Mouse (Mus musculus): ENCODE results near the gene Gm13420. TPM values are rescaled to one million over a fixed set of nuclear protein-coding genes. Genes with fewer than 3 reads are reported as not detected.

Gm13420 gene
- polyA plus RNA-seq, 2 experiments = 0.38 to 0.39 TPM

DNA sequence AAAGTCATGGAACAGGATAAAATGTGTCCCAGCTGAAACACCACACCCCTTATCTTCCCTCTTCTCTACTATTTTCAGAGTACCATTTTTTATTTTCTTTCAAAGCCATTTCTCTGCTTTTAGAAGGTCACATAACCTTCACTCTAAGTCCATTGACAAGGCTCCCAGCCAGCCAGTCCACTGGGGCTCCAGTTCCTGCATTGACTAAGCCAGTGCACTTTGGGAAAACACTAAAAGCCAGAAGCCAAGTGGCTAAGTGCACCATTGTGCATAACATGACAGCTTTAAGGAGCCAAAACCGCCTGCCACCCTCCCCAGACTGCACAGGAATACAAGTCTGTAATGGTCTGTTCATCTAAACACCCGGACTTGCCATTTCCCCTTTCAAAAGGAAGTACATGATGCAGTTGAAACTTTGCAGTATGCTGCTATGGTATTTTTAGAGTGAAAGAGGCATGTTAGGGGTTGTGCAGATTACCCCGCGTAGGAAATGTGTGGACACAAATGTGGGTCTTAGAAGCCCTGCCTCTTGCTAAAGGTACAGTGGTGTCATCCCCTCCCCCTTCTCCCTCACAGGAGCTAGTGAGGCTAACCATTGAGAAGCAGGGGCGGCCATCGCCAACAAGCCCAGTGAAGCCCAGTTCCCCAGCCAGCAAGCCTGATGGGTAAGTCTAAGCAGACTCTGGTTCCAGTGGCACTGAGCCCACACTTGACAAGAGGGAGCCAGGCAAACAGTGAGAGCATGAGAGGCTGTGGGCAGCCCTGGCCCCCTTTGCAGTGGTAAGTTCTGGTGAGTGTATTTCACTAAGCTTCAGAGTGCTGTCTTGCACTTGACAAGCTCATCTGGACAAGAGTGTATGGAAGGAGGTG lies 52.8 kb downstream of the Gm13420 start:
- no peak overlapping the region for H3K27ac ChIP-seq
- H3K9me3 ChIP-seq (ENCODE audit: control insufficient read depth, low read length) = no peaks in the 10 kb centered on the region
- no peak overlapping the region for H3K4me3 ChIP-seq (ENCODE audit: insufficient read depth in 1 of 2, low read depth in 2 of 2, low read length in 2 of 2)
- peaks cover 13% of the 10 kb centered on the region for H3K36me3 ChIP-seq (replicated peaks; ENCODE audit: control insufficient read depth, insufficient read depth, low read depth)
- no peak overlapping the region for H3K9ac ChIP-seq (replicated peaks)
- ATAC-seq (ENCODE audit: insufficient read depth) (no peak), DNase-seq (ENCODE audit: low read depth in 3 of 3, low spot score in 3 of 3) (no peak)
- TF ChIP-seq CTCF (IDR thresholded peaks at IDR 0.05; ENCODE audit: low read depth) = no peak
- TF ChIP-seq EP300 (IDR thresholded peaks at IDR 0.05; ENCODE audit: low read depth) = no peak
- H3K27me3 ChIP-seq (ENCODE audit: control insufficient read depth, insufficient read depth, low read length) = no peaks in the 10 kb centered on the region
- no peak overlapping the region for H3K4me2 ChIP-seq (ENCODE audit: low read depth)
- peaks cover 0 to 5% of the 10 kb centered on the region in 2 experiments; a peak in 1 of 4 replicates for H3K4me1 ChIP-seq (replicated peaks; ENCODE audit: control insufficient read depth in 2 of 2, insufficient read depth in 2 of 2, low read length in 1 of 2)
- WGBS (ENCODE audit: insufficient replicate concordance) = 58% methylated on average over 6 of the region's 6 CpGs

DNA sequence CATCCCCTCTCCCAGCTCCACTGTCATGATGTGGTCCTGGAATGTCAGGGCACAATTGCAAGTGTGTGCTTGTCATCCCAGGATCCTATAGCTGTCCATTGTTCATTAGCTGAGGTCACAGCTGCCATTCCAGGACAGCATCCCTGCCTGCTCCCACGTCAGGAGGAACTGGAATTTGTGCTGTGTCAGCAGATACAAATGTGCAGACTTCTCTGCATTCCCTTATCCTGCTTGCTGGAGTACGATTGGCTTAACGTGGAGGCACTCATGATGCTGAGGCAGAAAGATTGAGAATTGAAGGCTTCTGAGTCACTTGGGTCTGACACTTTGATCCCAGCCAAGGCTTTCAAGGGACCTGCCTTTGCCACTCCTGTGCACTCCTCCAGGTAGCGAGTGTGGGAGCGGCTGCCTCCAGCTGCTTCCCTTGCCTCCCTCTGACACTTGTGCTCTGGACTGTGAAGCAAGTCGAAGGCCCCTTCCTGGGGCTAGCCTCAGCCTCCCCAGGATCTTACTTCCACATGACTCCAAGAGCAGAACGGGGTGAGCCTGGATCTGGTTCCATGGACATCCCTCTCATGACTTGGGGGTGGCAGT lies 55.2 kb downstream of the Gm13420 start:
- no peak overlapping the region for H3K4me2 ChIP-seq (ENCODE audit: low read depth)
- no peaks in the 10 kb centered on the region for H3K4me1 ChIP-seq (replicated peaks; ENCODE audit: control insufficient read depth in 2 of 2, insufficient read depth in 2 of 2, low read length in 1 of 2)
- H3K4me3 ChIP-seq (ENCODE audit: insufficient read depth in 1 of 2, low read depth in 2 of 2, low read length in 2 of 2) = no peak overlapping the region
- peaks cover 5% of the 10 kb centered on the region for H3K36me3 ChIP-seq (replicated peaks; ENCODE audit: control insufficient read depth, insufficient read depth, low read depth)
- H3K9me3 ChIP-seq (ENCODE audit: control insufficient read depth, low read length) = no peaks in the 10 kb centered on the region
- no peak overlapping the region for H3K27ac ChIP-seq
- no peaks in the 10 kb centered on the region for H3K27me3 ChIP-seq (ENCODE audit: control insufficient read depth, insufficient read depth, low read length)
- no peak overlapping the region for H3K9ac ChIP-seq (replicated peaks)
- DNase-seq (ENCODE audit: low read depth in 3 of 3, low spot score in 3 of 3) (no peak), ATAC-seq (ENCODE audit: insufficient read depth) (no peak)
- 73% methylated on average over 7 of the region's 7 CpGs for WGBS (ENCODE audit: insufficient replicate concordance)
- no peak for TF ChIP-seq EP300 (IDR thresholded peaks at IDR 0.05; ENCODE audit: low read depth)
- TF ChIP-seq CTCF (IDR thresholded peaks at IDR 0.05; ENCODE audit: low read depth) = no peak

Other genes starting within 250 kb of the Gm13420 start
- 10.1 and 11.1 TPM in 2 replicates for gene Rapgef1, start 132.0 kb downstream of the Gm13420 start, polyA plus RNA-seq (2012; rRNA removed)
- 3.9 and 5.5 TPM in 2 replicates for gene Rapgef1, start 132.0 kb downstream of the Gm13420 start, polyA plus RNA-seq (2014; fragmentation: Nextera tagmentation; extraction: Ambion mirVana)
- not detected in 2 replicates for gene Gm13547, start 7.6 kb upstream of the Gm13420 start, polyA plus RNA-seq (2012; rRNA removed)
- gene Gm13547, start 7.6 kb upstream of the Gm13420 start, polyA plus RNA-seq (2014; fragmentation: Nextera tagmentation; extraction: Ambion mirVana) = not detected in 2 replicates
- gene Coq4, start 35.8 kb upstream of the Gm13420 start, polyA plus RNA-seq (2012; rRNA removed) = 8.4 and 10.0 TPM in 2 replicates
- 11.6 and 13.4 TPM in 2 replicates for gene Coq4, start 35.8 kb upstream of the Gm13420 start, polyA plus RNA-seq (2014; fragmentation: Nextera tagmentation; extraction: Ambion mirVana)
- 11.2 and 15.1 TPM in 2 replicates for gene Trub2, start 36.8 kb upstream of the Gm13420 start, polyA plus RNA-seq (2012; rRNA removed)
- gene Trub2, start 36.8 kb upstream of the Gm13420 start, polyA plus RNA-seq (2014; fragmentation: Nextera tagmentation; extraction: Ambion mirVana) = 9.3 and 11.8 TPM in 2 replicates
- gene Slc27a4, start 50.9 kb upstream of the Gm13420 start, polyA plus RNA-seq (2012; rRNA removed) = 2.3 and 2.5 TPM in 2 replicates
- 1.5 and 1.9 TPM in 2 replicates for gene Slc27a4, start 50.9 kb upstream of the Gm13420 start, polyA plus RNA-seq (2014; fragmentation: Nextera tagmentation; extraction: Ambion mirVana)
- gene Urm1, start 68.4 kb upstream of the Gm13420 start, polyA plus RNA-seq (2012; rRNA removed) = 14.5 and 17.7 TPM in 2 replicates
- 7.4 and 8.4 TPM in 2 replicates for gene Urm1, start 68.4 kb upstream of the Gm13420 start, polyA plus RNA-seq (2014; fragmentation: Nextera tagmentation; extraction: Ambion mirVana)
- gene Cercam, start 117.5 kb upstream of the Gm13420 start, polyA plus RNA-seq (2012; rRNA removed) = 20.1 and 20.4 TPM in 2 replicates
- 16.6 and 23.1 TPM in 2 replicates for gene Cercam, start 117.5 kb upstream of the Gm13420 start, polyA plus RNA-seq (2014; fragmentation: Nextera tagmentation; extraction: Ambion mirVana)
- 21.0 and 29.6 TPM in 2 replicates for gene Odf2, start 137.5 kb upstream of the Gm13420 start, polyA plus RNA-seq (2012; rRNA removed)
- 23.5 and 29.1 TPM in 2 replicates for gene Odf2, start 137.5 kb upstream of the Gm13420 start, polyA plus RNA-seq (2014; fragmentation: Nextera tagmentation; extraction: Ambion mirVana)
- 11.2 and 13.5 TPM in 2 replicates for gene Gle1, start 183.7 kb upstream of the Gm13420 start, polyA plus RNA-seq (2012; rRNA removed)
- 17.6 and 20.5 TPM in 2 replicates for gene Gle1, start 183.7 kb upstream of the Gm13420 start, polyA plus RNA-seq (2014; fragmentation: Nextera tagmentation; extraction: Ambion mirVana)
- 11.5 and 21.1 TPM in 2 replicates for gene Sptan1, start 213.9 kb upstream of the Gm13420 start, polyA plus RNA-seq (2012; rRNA removed)
- 14.5 and 14.6 TPM in 2 replicates for gene Sptan1, start 213.9 kb upstream of the Gm13420 start, polyA plus RNA-seq (2014; fragmentation: Nextera tagmentation; extraction: Ambion mirVana)